Mouse (Mus musculus) liver, embryonic 11.5 days (tissue): ENCODE results near the gene Erc2. TPM values are rescaled to one million over a fixed set of nuclear protein-coding genes. Genes with fewer than 3 reads are reported as not detected.

ENCODE experiments used
- ATAC-seq: fragments of 200-750 bp; cut with Nextera tagmentation; replicated peaks from 2 replicates; pipeline ENCODE4 v1.8.0; 2017; ENCODE audit warnings: moderate number of reproducible peaks, mild to moderate bottlenecking, moderate TSS enrichment, moderate library complexity; ENCODE audit not compliant: low FRiP score
- DNase-seq: peaks from one replicate; pipeline ENCODE4 v3.0.0-alpha.2; 2017; ENCODE audit warnings: low spot score
- H3K27ac ChIP-seq: fragments of 300-500 bp; sonication (generic); 2 replicates; pipeline ENCODE4 v1.5.1; 2014; ENCODE audit warnings: mild to moderate bottlenecking, low read depth, low read length, control low read depth
- H3K27me3 ChIP-seq: fragments of 300-500 bp; sonication (generic); replicated peaks from 2 replicates; pipeline ENCODE4 v1.6.1; 2014; ENCODE audit warnings: low read length, mixed read lengths; ENCODE audit not compliant: control insufficient read depth, insufficient read depth
- H3K36me3 ChIP-seq: fragments of 300-500 bp; sonication (generic); 2 replicates; pipeline ENCODE4 v1.6.1; 2014; ENCODE audit warnings: mild to moderate bottlenecking, low read length, moderate library complexity, mixed read lengths; ENCODE audit not compliant: control insufficient read depth, insufficient read depth
- H3K4me1 ChIP-seq: fragments of 300-500 bp; sonication (generic); replicated peaks from 2 replicates; pipeline ENCODE4 v1.6.1; 2014; ENCODE audit warnings: low read length, mixed read lengths; ENCODE audit not compliant: control insufficient read depth, insufficient read depth
- H3K4me2 ChIP-seq: fragments of 300-500 bp; sonication (generic); 2 replicates; pipeline ENCODE4 v1.6.1; 2014; ENCODE audit warnings: mild to moderate bottlenecking, control low read depth, moderate library complexity
- H3K4me3 ChIP-seq: fragments of 300-500 bp; sonication (generic); 2 replicates; pipeline ENCODE4 v1.5.1; 2014; ENCODE audit warnings: low read depth, low read length, control low read depth
- H3K9ac ChIP-seq: fragments of 300-500 bp; sonication (generic); 2 replicates; pipeline ENCODE4 v1.6.1; 2014; ENCODE audit warnings: low read depth, low read length, control low read depth
- H3K9me3 ChIP-seq: fragments of 300-500 bp; sonication (generic); 2 replicates; pipeline ENCODE4 v1.6.1; 2016; ENCODE audit warnings: low read length, inconsistent platforms, mixed read lengths; ENCODE audit not compliant: control insufficient read depth
- WGBS: fragments of 180-500 bp; shearing (Covaris S2); extraction: QIAGEN DNeasy Blood & Tissue Kit; methylation state at CpG from one replicate; pipeline ENCODE4 v1.1.7; 2014; 5-methylcytosine and 5-hydroxymethylcytosine counted together
- polyA plus RNA-seq: library from polyadenylated mRNA; unstranded; fragments of >200 nt; fragmentation: Nextera tagmentation; extraction: Ambion mirVana; gene quantifications from 2 replicates; pipeline ENCODE4 v1.2.1, GENCODE M21; 2014

Erc2 gene
- polyA plus RNA-seq, 1 experiment from 2014 or later = 1.6 TPM

GRCm38 (mm10) chr14:28505051-28505585, 882.9 kb downstream of the Erc2 start:
- 1% methylated on average over 22 of the region's 22 CpGs for WGBS
- no peaks in the 10 kb centered on the region for H3K4me1 ChIP-seq
- H3K4me2 ChIP-seq = peak overlapping the region; percentile 75
- H3K9ac ChIP-seq = peak overlapping the region; percentile 34
- 0 out of 2 replicates have a peak overlapping the region, but pooled peaks have one; percentile 13 for H3K27ac ChIP-seq
- H3K27me3 ChIP-seq = peaks cover 85% of the 10 kb centered on the region
- DNase-seq = peak; percentile 54
- H3K4me3 ChIP-seq = peak overlapping the region; percentile 55
- 0 out of 2 replicates have a peak, but pooled peaks have one; percentile 25 for ATAC-seq
- H3K9me3 ChIP-seq = no peaks in the 10 kb centered on the region
- no peaks in the 10 kb centered on the region for H3K36me3 ChIP-seq

DNA sequence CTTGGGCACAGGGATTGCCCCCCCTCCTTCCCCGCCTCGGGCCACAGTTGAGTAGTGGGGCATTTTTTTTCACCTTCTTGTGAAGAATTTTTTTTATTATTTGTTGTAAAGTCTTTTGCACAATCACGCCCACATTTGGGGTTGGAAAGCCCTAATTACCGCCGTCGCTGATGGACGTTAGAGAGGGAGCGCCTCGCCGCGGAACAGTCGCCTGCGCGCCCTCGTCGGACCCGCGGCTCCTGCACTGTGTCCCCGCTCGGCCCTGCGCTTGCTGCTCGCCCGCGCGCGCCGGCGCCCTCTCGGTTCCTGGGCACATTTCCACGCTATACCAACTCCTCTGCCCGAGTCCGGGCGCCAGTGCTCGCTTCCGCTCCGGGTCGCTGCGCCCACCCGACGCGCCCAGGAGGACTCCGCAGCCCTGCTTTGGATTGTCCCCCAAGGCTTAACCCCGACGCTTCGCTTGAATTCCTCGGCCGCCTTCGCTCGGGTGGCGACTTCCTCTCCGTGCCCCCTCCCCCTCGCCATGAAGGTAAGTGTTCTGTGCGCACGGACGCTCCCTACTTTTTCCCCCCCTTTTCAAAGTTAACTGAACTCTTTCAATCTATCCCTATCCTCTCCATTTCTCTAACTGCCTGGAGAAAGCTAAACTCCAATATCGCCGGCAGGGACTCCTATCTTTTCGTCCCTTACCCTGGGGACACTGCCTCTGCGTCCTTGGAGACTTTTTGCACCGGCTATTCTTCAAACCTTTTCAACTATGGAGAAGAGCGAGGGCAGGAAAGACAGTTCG, 883.6 kb downstream of the Erc2 start:
- no peaks in the 10 kb centered on the region for H3K4me1 ChIP-seq
- H3K4me2 ChIP-seq = peak overlapping the region; percentile 75
- H3K9ac ChIP-seq = no peak overlapping the region

DNA sequence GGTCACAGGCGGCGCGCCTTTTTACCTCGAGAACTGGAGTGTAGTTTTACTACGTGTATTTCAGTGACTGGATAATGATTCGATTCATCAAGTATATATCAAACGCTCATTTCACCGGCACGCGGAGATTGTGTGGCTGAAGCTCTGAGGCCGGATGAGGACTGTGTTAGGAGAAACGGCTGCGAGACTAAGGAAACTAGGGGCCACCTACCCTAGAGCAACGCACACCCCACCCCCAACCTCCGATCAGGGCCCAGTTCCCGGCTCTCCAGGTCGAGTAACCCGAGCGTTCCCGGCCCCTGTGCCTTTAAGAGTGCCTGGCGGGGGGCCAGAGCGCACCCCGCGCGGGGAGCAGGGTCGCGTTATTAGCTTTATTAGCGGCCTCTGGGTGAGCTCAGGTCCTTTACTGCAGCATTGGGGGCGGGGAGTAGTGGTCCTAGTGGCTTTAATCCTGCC, 884.2 kb downstream of the Erc2 start:
- H3K9ac ChIP-seq = no peak overlapping the region

More for the DNA sequence above, 883.6 kb downstream of the Erc2 start:
- ATAC-seq (no peak), DNase-seq (peak; percentile 39)
- Histone ChIP-seq H3K9me3 (no peaks in the 10 kb centered on the region), H3K27ac (no peak overlapping the region), H3K27me3 (peaks cover 88% of the 10 kb centered on the region), H3K4me3 (peak overlapping the region; percentile 55), H3K36me3 (no peaks in the 10 kb centered on the region)
- WGBS = under 1% methylated on average over 62 of the region's 62 CpGs

DNA sequence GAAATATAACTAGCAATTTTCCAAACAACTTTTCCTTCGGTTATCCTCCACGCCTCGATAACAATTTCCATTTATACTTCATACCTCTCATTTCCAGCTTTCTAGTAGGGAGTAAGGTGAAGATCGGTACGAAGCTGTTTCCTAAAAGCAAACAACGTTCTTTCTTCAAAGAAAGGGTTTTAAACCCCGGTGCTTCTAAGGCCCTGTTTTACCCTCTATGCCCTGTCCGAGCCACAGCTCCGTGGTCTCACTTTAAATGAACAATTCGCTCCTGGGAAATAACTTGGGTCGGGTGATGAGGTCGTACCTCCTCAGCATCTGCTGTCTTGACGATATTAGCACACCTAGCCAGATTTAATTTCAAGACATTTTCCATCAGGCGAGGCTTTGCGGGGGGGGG, 884.8 kb downstream of the Erc2 start:
- ATAC-seq (no peak), DNase-seq (no peak)
- peak overlapping the region; percentile 75 for H3K4me2 ChIP-seq
- WGBS = 2% methylated on average over 15 of the region's 15 CpGs
- H3K9ac ChIP-seq = no peak overlapping the region
- H3K36me3 ChIP-seq = no peaks in the 10 kb centered on the region
- peaks cover 97% of the 10 kb centered on the region for H3K27me3 ChIP-seq
- H3K4me1 ChIP-seq = no peaks in the 10 kb centered on the region
- H3K27ac ChIP-seq = no peak overlapping the region
- H3K9me3 ChIP-seq = no peaks in the 10 kb centered on the region
- peak overlapping the region; percentile 55 for H3K4me3 ChIP-seq

More for the DNA sequence above, 884.2 kb downstream of the Erc2 start:
- no peak for ATAC-seq
- Histone ChIP-seq H3K4me2 (peak overlapping the region; percentile 75), H3K36me3 (no peaks in the 10 kb centered on the region), H3K27me3 (peaks cover 95% of the 10 kb centered on the region), H3K27ac (no peak overlapping the region), H3K9me3 (no peaks in the 10 kb centered on the region), H3K4me3 (peak overlapping the region; percentile 55), H3K4me1 (no peaks in the 10 kb centered on the region)
- WGBS = under 1% methylated on average over 29 of the region's 29 CpGs
- peak; percentile 44 for DNase-seq

DNA sequence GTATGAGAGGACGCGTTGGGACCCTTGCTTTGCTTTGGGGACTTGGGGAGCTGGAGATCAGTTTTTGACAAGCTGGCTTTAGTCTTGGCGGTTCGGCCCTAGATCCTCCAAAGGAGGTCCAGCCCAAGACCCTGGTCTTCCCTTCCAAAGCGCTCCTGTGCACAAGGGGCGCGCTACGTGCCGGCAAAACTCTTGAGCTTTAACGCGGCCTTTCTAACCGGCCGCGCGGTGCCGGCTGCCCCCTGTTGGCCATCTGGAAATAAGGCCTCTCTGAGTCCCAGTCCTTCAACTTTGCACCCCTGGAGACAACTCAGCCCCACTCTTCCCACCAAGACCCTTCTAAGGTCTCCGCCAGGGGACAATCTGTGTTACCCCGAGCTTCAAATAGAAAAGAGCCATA, 885.2 kb downstream of the Erc2 start:
- no peak overlapping the region for H3K27ac ChIP-seq
- peak overlapping the region; percentile 55 for H3K4me3 ChIP-seq
- no peaks in the 10 kb centered on the region for H3K9me3 ChIP-seq
- no peaks in the 10 kb centered on the region for H3K4me1 ChIP-seq
- 1% methylated on average over 18 of the region's 18 CpGs for WGBS
- H3K4me2 ChIP-seq = peak overlapping the region; percentile 75
- no peaks in the 10 kb centered on the region for H3K36me3 ChIP-seq
- H3K27me3 ChIP-seq = peaks cover 97% of the 10 kb centered on the region
- DNase-seq (peak; percentile 59), ATAC-seq (no peak)
- no peak overlapping the region for H3K9ac ChIP-seq

DNA sequence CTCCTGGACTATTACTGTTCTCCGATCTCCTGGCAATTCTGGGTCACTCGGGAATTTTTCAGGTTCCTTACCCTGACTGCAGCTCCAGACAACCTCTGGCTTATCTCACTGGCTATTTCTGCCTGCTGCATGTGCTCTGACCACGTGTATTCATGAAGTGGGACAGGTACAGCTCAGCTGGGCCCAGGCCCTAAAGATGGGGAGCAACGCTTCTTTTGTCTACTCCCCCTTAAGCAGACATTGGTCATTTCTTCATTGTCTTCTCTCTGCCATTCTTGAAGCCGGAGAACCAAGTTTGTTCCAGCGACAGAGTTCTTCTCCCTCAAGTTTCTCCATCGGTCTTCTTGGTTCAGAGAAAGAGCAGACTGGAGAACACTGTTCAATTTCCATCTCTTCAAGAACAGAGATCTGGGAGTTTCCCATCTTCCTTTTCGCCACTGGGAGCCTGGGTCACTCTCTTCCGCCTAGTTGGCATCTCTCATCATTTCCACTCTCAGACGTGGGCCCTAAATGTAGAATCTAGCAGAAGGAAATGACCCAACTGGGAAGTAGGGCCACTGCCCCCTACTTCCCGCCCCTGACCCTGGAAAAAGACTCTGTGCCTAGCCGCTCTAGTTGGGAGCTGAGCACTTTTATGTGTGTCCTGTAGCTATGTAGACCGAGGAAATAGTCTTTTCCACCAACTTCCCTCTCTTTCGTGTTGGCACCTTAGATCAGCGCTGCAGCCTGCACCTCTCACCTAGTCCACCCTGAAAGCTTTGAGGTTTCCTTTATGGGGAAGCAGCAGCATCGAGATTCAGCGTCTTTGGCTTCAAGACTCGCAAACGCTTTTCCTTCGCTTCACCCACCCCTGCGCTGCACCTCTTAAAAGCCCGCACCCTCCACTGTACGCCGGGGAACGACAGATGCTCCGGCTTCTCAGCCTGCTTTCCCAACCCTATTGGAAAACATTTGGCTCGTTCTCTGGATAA, 886.3 kb downstream of the Erc2 start:
- DNase-seq = no peak
- Histone ChIP-seq H3K9ac (no peak overlapping the region), H3K9me3 (no peaks in the 10 kb centered on the region), H3K27ac (no peak overlapping the region), H3K36me3 (no peaks in the 10 kb centered on the region), H3K4me2 (peak overlapping the region; percentile 57), H3K4me3 (no peak overlapping the region), H3K27me3 (peaks cover 96% of the 10 kb centered on the region), H3K4me1 (no peaks in the 10 kb centered on the region)
- no peak for ATAC-seq
- WGBS = 11% methylated on average over 27 of the region's 27 CpGs

GRCm38 (mm10) chr14:28509441-28510340, 887.5 kb downstream of the Erc2 start:
- peaks cover 87% of the 10 kb centered on the region for H3K27me3 ChIP-seq
- peak; percentile 46 for DNase-seq
- no peaks in the 10 kb centered on the region for H3K36me3 ChIP-seq
- H3K4me2 ChIP-seq = peak overlapping the region; percentile 57
- WGBS = 2% methylated on average over 47 of the region's 47 CpGs
- H3K4me1 ChIP-seq = no peaks in the 10 kb centered on the region
- no peaks in the 10 kb centered on the region for H3K9me3 ChIP-seq
- peak overlapping the region; percentile 10 for H3K4me3 ChIP-seq
- no peak overlapping the region for H3K27ac ChIP-seq
- ATAC-seq = no peak
- H3K9ac ChIP-seq = no peak overlapping the region
